Mouse (Mus musculus): ENCODE measurements around the gene Mrpl52.

The Mrpl52 gene

DNA sequence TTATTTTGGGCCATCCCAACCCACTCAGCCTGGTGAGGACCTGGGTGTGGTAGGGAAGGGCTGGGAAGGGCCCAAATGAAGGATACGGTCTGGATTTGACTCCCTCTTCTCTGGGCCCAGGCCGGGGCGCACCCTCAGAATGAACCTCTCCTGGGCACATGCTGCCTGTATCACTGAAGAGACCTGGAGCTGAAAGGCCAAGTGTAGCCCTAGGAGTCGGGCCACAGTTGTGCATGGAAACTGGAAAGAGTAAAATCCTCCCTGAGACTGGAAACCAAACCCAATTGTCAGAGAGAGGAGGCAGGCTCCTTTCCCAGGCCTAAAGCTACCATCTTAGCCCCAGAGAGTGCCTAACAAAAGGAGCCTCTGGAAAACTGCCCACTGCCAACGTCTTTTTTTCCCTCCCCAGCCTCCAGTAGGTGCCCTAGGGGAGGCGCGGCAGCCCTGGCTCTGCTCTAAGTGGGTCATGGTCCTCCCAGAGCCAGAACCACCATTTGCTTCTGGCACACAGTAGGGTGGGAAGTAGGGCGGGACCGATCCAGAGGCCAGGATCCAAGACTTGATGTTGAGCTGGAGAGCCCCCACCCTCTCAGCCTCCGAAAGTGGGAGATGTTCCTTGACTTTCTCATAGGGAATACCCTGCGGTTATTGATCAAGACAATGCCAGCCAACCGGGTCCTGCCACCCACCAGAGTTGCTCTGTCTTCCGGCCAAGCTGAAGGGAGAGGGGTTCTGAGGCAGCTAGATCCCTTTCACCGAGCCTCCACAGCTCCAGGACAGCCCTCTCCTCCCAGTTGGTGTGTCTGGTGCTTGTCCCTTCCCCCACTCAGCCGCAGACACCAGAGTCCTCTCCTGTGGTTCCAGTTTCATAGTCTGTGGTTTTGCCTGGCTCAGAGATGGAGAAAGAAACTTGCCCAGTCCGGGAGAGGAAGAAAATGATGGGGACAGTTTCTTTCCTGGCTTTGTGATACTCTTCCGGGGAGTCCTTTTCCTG is 6.4 kb downstream of the Mrpl52 start:
- DNase-seq (ENCODE audit: low spot score in 2 of 2) = no peak

DNA sequence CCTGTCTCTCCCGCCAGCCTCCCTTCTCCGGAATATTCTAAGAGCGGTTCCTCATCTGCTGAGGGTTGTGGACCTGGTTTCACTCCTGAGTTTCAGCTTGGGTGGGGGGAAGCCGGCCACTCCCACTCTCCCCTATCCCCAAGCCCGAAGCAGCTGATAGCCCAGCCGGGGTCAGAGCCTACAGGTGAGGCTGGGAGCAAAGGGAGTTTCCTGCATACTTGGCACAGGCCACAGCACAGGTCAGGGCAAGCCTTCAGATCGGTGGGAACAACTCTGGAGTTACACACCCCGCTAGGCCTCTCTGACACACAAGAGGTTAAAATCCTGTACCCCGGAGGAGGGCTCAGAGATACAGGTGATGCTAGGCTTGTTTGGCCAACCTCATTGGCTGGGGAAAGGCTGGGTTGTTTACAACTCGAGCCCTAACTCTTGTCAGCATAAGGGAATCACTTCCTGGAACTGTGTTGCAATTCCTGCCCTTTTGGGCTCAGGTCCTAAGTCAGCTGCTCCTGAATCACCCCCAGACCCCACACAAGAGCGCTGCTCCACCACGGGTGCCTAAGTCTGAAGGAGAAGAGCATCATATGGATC is 7.3 kb downstream of the Mrpl52 start:
- DNase-seq (ENCODE audit: low spot score in 2 of 2) = no peak

DNA sequence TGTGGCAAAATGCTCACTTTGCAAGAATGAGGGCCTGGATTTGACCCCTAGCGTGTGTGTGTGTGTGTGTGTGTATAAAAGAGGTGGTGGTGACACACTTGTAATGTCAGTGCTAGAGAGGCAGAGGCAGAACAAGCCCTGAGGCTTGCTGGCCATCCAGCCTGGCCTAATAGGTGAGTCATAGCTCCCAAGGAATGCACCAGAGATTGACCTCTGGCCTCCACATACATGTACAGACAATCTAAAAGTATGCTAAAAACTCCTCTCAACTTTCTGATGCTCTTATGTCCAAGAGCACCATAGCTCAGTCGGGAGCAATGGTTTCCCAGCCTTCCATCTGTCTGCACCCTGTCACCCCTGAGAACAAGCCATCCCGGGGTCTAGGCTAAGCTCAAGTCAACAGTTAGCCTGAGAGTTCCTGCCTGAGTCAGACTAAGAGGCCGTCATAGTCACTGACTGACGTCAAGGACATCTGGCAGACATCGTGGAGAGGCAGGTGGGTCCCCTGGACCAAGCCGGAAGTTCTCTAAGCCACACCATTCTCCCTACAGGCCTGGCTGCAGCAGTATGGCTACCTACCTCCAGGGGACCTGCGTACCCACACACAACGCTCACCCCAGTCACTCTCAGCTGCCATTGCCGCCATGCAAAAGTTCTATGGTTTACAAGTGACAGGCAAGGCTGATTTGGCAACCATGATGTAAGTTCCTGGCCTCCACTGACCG is 8.6 kb downstream of the Mrpl52 start:
- no peak for DNase-seq (ENCODE audit: low spot score in 2 of 2)

DNA sequence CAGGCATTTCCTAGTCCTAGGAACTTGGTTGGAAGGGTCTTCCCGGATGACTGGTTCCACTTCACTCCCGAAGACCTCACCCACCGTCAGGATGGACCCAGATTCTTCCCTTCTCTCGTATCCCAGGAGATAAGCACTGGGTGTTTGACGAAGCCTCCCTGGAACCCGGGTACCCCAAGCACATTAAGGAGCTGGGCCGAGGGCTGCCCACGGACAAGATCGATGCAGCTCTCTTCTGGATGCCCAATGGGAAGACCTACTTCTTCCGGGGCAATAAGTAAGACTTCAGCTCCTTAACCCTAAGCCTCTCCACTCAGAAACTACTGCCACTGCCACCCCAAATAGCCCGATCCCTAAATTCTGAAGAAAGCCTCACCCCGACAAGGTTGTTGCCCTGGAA is 12.4 kb downstream of the Mrpl52 start:
- no peak for DNase-seq (ENCODE audit: low spot score in 2 of 2)

DNA sequence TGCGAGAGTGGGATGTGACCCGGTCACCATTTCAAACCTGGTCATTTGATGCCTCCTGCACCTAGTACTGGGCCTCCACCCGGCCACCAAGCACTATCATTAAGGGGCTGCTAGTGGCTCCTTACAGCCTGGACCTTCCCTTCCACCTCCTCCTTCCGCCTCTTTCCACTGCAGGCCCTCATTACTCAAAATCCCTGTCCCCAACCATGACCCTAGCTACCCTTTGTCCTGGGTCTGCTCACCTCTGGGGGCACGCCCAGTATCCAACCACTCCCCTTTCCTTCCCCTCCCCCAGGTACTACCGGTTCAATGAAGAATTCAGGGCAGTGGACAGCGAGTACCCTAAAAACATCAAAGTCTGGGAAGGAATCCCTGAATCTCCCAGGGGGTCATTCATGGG is 12.9 kb downstream of the Mrpl52 start:
- DNase-seq (ENCODE audit: low spot score in 2 of 2) = no peak

DNA sequence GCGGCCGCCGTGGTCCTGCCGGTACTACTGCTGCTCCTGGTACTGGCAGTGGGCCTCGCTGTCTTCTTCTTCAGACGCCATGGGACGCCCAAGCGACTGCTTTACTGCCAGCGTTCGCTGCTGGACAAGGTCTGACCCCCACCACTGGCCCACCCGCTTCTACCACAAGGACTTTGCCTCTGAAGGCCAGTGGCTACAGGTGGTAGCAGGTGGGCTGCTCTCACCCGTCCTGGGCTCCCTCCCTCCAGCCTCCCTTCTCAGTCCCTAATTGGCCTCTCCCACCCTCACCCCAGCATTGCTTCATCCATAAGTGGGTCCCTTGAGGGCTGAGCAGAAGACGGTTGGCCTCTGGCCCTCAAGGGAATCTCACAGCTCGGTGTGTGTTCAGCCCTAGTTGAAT is 13.8 kb downstream of the Mrpl52 start:
- DNase-seq (ENCODE audit: low spot score in 2 of 2) = no peak

DNA sequence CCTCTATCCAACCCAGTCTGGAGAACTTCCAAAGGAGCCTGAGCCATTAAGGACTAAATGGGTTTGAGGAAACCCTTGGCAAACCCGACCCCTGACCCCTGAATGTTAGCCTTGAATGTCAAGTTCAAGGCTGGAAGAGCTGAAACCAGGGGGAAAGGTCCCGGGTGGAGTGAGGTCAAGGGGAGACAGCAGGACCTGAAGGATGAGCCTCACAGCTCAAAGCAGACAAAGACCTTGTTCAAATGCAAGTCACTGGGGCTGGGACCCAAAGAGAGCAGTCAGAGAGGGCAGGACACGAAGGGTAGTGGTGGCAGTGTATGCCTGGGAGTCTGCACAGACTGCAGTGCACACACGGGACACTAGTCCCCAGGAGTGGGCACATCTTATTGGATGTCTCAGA is 14.7 kb downstream of the Mrpl52 start:
- no peak for DNase-seq (ENCODE audit: low spot score in 2 of 2)

DNA sequence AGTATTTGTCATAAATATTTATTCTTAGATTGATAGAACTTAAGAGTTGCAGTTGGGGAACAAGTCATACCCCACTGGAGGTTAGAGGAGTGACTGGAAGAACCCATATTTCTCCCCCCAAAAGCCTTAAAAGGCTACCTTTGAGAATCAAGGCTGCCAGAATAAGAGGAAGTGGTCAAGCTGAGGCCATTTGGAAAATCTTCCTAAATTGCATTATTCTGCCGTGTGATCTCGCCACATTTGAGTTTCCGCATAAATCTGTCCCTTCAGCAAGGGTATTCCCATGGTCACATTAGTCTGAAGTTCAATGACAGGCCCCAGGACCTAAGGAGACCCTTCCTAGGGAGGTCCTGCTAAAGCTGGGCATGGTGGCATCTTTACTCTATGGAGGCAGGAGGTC is 15.8 kb downstream of the Mrpl52 start:
- no peak for DNase-seq (ENCODE audit: low spot score in 2 of 2)

DNA sequence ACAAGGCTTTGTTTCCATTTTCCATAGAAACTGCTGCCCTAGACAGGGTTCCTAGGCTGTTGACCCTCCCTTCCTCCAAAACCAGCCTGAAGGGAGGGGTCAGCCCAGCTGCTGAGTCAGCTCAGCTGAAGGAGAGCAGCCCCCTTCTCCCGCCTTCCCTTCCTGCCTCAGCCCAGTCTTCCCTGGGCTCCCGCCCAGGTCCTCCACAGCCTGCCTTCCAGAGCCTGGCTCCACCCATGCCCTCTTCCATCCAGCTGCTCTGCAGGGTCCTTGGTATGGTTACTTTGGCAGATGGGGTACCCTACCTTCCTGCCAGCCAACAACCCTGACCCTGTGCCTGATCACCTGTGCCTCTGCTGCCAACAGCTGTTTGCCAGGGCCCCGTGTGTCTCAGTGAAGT is 16.5 kb downstream of the Mrpl52 start:
- no peak for DNase-seq (ENCODE audit: low spot score in 2 of 2)

DNA sequence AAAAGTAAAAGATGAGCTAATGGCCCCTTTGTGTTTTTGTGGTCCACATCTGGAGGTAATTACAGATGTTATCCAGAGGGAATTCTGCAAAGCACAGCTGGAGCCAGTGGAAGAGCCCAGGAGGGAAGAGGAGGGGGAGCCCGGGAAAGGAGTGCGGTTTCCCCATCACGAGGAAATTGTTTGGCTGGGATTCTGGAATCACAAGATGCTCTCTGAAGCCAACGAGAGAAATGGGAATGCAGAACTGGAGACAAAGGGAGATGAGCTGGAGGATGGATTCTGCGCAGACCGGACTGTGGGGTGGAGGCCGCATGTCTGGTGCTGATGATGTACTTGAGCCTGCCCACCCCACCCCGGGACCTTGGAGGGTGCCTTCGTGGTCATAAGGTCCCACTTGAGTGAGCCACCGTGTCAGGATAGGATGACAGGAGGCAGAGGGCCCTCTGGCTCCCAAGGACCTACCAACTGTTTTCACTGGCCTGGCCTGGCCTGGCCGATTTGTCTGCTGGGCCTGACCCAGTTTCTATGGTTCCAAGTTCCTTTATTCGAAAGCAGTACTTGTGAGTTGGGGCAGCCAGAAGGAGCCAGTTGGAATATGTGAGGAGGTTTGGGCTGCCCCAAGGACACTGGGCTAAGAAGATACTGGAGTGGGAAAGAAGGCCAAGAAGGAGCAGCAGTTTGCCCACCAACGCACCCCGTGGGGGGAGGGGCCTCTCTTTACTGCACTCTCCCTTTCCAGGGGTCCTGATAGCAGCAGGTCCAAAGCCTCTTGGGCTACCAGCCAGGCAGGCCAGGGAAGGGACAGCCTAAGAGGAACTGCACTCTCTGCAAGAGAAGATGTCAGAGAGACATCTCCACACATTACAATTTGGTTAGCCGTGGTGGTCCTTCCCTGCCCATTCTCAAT is 17.3 kb downstream of the Mrpl52 start:
- DNase-seq (ENCODE audit: low spot score in 2 of 2) = no peak

DNA sequence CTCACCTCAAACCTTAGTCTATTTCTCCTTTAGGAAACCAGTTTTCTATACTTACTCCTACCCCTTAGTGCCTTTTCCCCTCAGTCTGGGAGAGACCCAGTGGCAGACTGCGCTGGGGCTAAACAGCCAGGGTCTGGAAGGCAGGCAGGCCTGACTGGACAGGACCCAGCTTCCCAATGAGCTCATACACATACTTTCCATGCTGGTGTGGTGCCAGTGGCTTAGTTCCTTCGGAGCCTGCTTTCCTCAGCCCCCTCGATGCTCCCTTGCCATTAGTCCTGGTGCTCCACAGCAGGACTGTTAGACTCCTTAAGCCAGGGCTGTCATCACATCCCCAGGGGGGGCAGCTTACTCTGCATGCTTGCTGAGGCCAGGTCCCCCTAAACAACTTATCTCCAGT is 18.8 kb downstream of the Mrpl52 start:
- no peak for DNase-seq (ENCODE audit: low spot score in 2 of 2)

DNA sequence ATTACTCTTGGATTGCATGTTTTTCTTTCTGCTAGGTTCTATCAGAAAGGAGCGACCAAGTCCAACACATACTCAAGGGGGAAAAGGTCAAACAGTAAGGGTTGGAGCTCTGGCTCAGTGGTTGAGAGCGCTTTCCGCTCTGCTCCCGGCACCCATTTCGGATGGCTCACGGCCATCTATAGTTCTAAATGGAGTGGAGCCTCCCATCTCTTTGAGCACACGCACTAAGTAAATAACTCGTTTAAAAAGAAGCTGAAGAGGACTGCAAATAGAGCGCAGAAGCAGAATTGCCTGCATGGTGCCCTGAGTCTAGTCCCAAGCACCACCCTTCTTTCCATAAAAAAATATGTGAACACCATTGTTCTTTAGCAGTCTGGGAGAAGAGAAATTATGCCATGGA is 26.9 kb downstream of the Mrpl52 start:
- no peak for DNase-seq (ENCODE audit: low spot score in 2 of 2)

DNA sequence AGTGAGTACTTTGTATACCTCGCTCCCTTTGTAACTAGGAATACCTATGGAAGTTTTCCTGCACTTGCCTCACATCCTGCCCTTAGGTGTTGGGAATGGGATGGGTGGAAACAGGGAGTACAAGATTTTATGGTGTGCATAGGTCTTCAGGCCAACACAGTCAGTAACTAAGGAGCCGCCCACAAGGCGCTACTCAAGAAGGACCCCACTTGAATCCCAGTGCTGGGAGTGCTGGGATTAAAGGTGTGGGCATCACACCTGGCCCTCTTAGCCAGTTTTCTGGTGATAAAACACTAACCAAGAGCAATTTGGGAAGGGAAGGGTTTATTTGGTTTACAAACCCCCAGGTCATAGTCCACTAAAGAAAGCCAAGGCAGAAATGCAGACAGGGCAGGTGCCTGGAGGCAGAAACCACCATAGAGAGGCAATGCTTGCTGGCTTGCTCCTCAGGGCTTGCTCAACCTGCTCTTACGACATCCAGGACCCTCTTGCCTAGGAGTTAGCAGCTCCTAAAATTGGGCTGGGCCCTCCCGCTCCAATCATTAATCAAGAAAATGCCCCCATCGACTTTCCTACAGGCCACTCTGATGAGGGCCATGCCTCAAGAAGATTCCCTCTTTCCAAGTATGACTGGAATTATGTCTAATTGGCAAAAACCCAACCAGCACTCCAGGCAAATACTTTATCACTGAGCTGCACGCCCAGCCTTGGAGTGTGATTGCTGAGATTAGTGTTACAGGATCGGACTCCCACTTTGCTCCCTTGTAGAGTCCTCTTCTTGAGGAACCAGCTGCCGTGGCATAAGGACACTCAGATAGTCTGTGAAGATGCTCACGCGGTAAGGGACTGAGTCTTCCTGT is 28.2 kb downstream of the Mrpl52 start:
- DNase-seq (ENCODE audit: low spot score in 2 of 2) = no peak

DNA sequence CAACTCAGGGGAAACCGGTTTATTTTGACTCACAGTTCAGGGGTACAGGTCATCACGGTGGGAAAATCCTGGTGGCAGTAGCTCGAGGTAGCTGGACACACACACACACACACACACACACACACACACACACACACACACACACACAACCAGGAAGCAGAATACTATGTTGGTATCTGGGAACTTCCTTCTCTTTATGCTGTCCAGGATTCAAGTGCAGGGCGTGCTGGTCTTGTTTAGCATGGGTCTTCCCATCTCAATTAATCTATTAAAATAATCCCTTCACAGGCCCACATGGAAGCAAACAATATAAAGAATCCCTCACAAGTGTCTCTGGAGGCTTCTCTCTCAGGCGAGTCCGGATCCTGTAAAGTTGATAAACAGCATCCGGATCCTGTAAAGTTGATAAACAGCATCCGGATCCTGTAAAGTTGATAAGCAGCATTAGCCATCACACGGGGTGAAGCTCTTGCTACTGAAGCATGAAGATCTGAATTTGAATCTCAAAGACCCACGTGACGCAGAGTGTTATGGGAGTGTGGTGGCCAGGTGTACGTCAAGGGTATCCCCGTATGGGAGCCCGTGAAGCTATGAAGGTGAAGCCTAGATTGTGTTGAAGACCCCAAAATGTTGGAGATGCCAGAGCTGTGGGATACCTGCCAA is 31.3 kb downstream of the Mrpl52 start:
- DNase-seq (ENCODE audit: low spot score in 2 of 2) = no peak

DNA sequence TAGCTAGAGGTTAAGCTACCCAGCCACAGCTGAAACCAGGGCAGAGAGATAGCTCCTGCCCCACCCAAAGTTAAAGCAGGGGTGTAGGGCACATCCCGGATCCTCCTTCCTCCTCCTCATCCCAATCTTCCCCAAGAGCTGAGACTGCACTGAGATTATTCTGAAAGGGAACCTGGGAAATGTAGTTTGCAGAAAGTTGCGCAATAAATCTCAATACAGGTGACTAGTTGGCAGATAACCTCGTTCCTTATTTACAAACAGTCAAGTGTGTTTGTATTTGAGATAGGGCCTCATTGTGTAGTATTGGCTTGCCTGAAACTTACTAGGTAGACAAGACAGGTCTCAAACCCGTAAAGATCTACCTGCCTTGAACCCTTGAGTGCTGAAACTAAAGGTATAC is 35.4 kb downstream of the Mrpl52 start:
- DNase-seq (ENCODE audit: low spot score in 2 of 2) = no peak

DNA sequence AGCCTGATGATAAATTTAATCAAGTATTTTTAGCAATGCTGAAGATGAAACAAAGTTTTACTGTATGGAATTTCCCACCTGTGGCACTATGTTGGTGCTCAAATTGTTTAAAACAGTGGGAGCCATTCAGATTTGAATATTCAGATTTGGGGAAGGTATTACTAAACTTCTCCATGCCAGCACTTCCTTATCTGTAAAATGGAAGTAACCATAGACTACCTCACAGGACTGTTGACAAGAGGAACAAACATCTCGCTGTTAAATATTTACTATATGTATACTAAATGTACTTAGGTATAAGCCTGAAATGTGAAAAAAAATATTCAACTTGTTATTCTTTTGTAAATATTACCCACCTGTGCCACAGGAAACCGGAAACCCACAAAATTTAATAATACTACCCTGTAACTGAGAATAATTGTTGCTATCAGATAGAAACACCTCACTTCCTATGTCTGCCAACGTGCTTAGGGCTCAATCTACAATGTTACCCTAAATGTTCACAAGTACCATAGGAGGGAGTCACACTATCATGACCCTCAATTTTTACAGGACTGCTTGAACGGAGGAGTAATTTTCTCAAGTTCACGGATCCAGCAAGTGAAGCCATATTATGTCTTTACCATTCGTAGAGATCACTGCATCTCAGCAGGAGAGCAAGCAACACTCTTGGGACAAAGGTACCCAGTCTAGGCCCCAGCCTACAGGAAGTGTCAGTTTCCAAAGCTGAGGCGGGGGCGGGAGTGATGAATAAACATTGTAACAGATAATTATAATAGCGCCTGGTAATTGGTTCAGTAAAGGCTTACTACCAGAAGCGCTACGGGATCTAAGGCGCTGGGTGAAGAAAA is 36.6 kb downstream of the Mrpl52 start:
- no peak for DNase-seq (ENCODE audit: low spot score in 2 of 2)

DNA sequence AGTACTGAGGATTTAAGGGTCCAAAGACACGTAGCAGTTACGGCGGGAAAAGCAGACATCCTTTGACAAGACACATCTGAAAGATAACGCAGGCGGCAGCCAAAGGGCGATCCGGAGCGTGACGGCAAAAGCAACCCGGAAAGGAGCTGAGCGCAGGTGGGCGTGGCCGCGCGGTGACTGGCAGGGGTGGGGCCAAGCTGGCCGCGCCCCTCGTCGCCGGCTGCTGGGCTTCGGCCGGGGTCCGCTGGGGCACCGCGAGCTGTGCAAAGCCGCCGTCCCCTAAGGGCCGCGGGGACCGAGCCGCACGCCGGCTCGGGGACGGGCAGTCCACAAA is 37.2 kb downstream of the Mrpl52 start, which contains the start of gene Lrp10:
Gene Lrp10 (plus strand): TSS at position 179 of the 334 bp plus-strand sequence.
- DNase-seq (ENCODE audit: low spot score in 2 of 2) = peak; percentile 67 to 75

DNA sequence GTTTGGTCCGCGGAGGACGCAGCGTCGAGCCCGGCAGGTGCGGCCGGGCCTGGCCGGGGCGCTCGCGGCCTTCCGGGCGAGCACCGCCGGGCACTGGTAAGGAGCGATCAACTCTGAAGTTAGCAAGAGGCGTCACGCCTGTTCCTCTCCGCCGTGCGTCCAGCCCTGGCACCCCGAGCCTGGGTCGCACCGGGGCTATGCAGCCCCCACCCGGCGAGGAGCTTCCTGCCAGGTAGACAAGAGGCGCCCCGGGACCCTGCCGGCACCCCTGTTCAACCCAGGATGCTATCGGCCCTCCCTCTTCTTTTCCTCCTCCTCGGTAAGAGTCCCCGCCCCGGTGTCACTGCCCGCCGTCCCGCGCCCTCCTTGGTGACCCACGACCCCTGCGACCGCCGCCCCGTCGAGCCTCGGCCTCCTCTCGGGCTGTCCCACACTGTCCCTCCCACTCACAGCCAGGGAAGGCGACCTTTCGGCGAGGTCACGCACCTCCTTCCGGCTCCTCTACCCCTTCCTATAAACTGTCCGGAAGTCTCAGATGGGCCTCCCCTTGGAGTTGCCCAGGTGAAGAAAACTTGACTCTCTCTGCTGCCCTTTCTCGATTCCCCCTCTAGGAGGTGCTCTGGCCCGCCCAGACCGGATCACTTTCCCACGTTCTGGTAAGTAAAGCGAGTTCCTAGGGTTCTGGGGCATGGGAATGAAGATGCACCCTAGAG is 37.7 kb downstream of the Mrpl52 start:
- DNase-seq (ENCODE audit: low spot score in 2 of 2) = no peak

DNA sequence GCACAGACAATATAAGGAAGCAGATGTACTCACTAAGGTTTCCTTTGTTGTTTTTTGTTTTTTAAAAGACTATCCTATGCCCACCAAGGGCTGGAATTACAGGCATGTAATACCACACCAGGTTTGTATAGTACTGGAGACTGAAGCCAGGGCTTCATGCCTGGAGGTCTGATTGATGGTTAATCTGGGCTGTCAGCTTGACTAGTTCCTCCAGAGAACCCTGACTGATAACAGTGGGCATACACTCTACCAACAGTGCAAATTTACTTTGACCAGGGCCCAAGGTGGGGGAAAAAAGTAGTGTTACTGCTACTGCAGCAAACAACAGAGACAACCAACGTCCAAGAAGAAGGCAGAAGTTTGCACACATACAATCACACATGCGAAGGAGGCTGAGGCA is 44.8 kb downstream of the Mrpl52 start:
- DNase-seq (ENCODE audit: low spot score in 2 of 2) = no peak

All from frontal cortex, postnatal 14 days (tissue).